Mouse (Mus musculus): ENCODE results near the gene Il1r1. TPM values are rescaled to one million over a fixed set of nuclear protein-coding genes. Genes with fewer than 3 reads are reported as not detected.

Gene Il1r1
- polyA plus RNA-seq, 1 experiment: 4.0 TPM

DNA sequence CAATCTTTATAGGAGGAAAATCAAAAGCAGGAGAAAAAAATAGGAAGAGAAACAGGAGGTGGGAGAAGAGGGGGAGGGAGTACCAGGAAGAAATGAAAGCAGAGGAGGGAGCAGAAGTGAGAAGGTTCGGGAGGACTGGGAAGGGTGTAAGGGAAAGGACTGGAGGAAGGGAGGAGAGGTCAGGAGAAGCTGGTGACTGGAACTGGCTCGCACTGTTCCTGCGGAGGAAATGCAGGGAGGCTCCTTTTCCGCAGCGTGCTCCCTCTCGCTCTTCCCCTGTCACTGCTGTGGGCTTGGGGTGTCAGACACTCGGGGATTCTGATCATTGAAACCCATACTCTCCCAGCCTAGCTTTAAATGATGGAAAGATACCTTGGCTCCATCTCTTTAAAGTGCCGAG is 2.2 kb upstream of the Il1r1 start:
- TF ChIP-seq CTCF (IDR thresholded peaks at IDR 0.05; ENCODE audit: control insufficient read depth, insufficient read depth, low read length): no peak
- TF ChIP-seq POLR2A (IDR thresholded peaks at IDR 0.05; ENCODE audit: borderline replicate concordance, control insufficient read depth, low read depth, low read length): no peak
- Histone ChIP-seq H3K27ac (ENCODE audit: control insufficient read depth, insufficient read depth, low read depth, low read length, poor library complexity) (no peak overlapping the region), H3K4me1 (ENCODE audit: control insufficient read depth, insufficient read depth, low read length) (no peaks in the 10 kb centered on the region), H3K4me3 (replicated peaks; ENCODE audit: control insufficient read depth, low read depth, low read length) (no peak overlapping the region)
- WGBS: 88% methylated on average over 8 of the region's 8 CpGs

DNA sequence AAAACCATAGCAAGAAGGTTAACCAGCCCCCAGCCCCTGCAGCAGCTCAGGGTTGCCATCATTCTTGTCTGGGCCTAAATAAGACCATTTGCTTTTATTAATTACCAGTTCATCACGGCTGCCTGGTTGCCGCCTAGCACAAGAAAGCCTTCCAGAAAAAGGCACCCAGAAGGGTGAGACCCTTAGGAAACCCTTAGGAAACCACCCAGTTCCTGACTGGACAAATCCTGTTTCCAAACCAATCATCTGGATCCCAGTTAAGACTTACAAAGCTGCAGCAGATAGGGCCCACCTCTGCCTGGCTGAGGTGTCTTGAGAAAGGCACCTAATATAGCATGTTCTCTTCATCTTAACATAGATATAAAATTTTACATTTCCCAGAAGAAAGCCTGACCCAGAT is 1.3 kb upstream of the Il1r1 start:
- Histone ChIP-seq H3K27ac (ENCODE audit: control insufficient read depth, insufficient read depth, low read depth, low read length, poor library complexity) (no peak overlapping the region), H3K4me1 (ENCODE audit: control insufficient read depth, insufficient read depth, low read length) (peaks cover 1% of the 10 kb centered on the region; the same call in 1 of the 2 replicates), H3K4me3 (replicated peaks; ENCODE audit: control insufficient read depth, low read depth, low read length) (no peak overlapping the region)
- TF ChIP-seq CTCF (IDR thresholded peaks at IDR 0.05; ENCODE audit: control insufficient read depth, insufficient read depth, low read length) (no peak), POLR2A (IDR thresholded peaks at IDR 0.05; ENCODE audit: borderline replicate concordance, control insufficient read depth, low read depth, low read length) (no peak)
- WGBS: 94% methylated on average over 2 of the region's 2 CpGs

DNA sequence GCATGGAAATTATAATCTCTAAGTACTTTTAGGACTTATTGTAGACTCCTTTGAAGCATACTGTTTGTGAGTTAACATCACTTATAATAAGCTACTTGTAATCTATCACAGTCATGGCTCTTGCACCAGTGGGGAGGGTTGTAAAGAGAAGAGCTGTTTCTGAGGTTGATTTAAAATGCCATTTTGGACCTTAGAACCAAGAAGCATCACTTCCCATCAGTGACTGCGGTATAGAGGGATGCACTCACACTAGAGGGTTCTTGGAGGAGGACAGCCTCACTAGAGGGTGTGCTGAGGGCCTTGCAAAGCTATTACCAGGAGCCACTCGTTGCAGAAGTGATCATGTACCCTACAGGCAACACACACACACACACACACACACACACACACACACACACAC is 700 bp downstream of the Il1r1 start:
- 54% methylated on average over 2 of the region's 2 CpGs for WGBS
- Histone ChIP-seq H3K4me3 (replicated peaks; ENCODE audit: control insufficient read depth, low read depth, low read length) (no peak overlapping the region), H3K4me1 (ENCODE audit: control insufficient read depth, insufficient read depth, low read length) (peaks cover 2% of the 10 kb centered on the region; the same call in 1 of the 2 replicates), H3K27ac (ENCODE audit: control insufficient read depth, insufficient read depth, low read depth, low read length, poor library complexity) (no peak overlapping the region)
- TF ChIP-seq POLR2A (IDR thresholded peaks at IDR 0.05; ENCODE audit: borderline replicate concordance, control insufficient read depth, low read depth, low read length) (no peak), CTCF (IDR thresholded peaks at IDR 0.05; ENCODE audit: control insufficient read depth, insufficient read depth, low read length) (no peak)

DNA sequence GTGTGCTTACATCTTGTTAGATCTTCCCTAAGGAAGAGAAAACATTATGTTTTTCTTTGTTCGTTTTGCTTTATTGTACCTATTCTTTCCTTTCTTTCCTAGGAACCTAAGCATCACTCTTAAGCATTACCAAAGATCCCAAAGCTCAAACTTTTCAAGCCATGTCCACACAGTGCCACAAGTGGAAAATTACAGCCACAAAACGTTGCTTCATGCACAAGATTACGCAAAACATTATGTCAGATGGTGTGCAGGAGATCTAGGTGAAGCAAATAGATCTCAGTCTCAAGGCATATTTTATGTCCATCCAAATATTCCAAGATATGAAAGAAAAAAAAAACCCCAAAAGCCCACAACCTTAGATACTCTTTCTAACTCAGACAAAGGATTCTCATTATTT is 4.2 kb downstream of the Il1r1 start:
- Histone ChIP-seq H3K4me3 (replicated peaks; ENCODE audit: control insufficient read depth, low read depth, low read length) (no peak overlapping the region), H3K4me1 (ENCODE audit: control insufficient read depth, insufficient read depth, low read length) (peaks cover 2% of the 10 kb centered on the region; the same call in 1 of the 2 replicates), H3K27ac (ENCODE audit: control insufficient read depth, insufficient read depth, low read depth, low read length, poor library complexity) (no peak overlapping the region)
- TF ChIP-seq CTCF (IDR thresholded peaks at IDR 0.05; ENCODE audit: control insufficient read depth, insufficient read depth, low read length) (no peak), POLR2A (IDR thresholded peaks at IDR 0.05; ENCODE audit: borderline replicate concordance, control insufficient read depth, low read depth, low read length) (no peak)
- 49% methylated on average over 3 of the region's 3 CpGs for WGBS

DNA sequence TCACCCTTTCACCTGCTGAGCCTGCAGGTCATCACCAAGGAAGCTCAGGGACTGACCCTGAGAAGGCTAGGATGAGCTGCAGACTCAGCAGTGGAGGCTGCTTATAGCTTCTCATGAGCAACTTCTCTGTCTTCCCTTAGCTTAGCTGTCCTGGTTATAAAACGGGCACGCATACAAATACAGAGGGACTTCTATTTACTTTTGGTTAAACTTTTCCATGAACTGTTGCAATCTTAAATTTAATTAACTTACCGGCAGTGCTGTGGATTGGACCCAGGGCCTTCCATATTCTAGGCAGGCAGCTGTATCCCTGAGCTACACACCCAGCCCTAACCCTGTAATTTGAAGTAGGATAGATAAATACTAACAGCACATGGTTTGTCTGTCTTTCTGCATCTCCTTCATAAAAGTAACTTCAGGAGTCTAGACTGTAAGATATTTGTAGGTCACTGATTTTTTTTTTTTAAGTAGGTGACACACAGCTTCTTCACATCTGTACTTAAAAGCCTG is 4.9 kb downstream of the Il1r1 start:
- 85% methylated on average over 3 of the region's 3 CpGs for WGBS
- Histone ChIP-seq H3K4me1 (ENCODE audit: control insufficient read depth, insufficient read depth, low read length) (peaks cover 2% of the 10 kb centered on the region; the same call in 1 of the 2 replicates), H3K4me3 (replicated peaks; ENCODE audit: control insufficient read depth, low read depth, low read length) (no peak overlapping the region), H3K27ac (ENCODE audit: control insufficient read depth, insufficient read depth, low read depth, low read length, poor library complexity) (no peak overlapping the region)
- TF ChIP-seq CTCF (IDR thresholded peaks at IDR 0.05; ENCODE audit: control insufficient read depth, insufficient read depth, low read length) (no peak), POLR2A (IDR thresholded peaks at IDR 0.05; ENCODE audit: borderline replicate concordance, control insufficient read depth, low read depth, low read length) (no peak)

DNA sequence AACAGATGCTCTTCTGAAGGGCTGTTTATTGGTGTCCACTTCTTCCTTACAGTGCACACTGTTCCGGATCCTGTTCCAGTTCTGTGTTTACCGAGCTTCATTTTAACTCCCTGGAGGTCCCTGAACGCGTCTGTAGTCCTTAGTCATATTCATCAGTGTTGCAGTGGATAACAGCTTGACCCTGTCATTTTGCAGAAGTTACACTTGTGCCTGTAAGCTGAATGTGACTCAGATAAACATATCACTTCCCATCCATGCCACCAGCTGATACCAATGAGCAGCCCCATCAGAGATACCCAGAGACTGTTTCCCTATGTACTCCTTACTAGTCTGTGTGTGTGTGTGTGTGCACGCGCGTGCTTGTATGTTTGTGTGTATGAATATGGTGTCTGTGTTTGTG is 5.5 kb downstream of the Il1r1 start:
- Histone ChIP-seq H3K4me1 (ENCODE audit: control insufficient read depth, insufficient read depth, low read length) (peaks cover 2% of the 10 kb centered on the region; the same call in 1 of the 2 replicates), H3K4me3 (replicated peaks; ENCODE audit: control insufficient read depth, low read depth, low read length) (no peak overlapping the region), H3K27ac (ENCODE audit: control insufficient read depth, insufficient read depth, low read depth, low read length, poor library complexity) (peak overlapping the region; percentile 19; the same call in 1 of the 2 replicates)
- WGBS: 23% methylated on average over 7 of the region's 7 CpGs
- no peak for TF ChIP-seq POLR2A (IDR thresholded peaks at IDR 0.05; ENCODE audit: borderline replicate concordance, control insufficient read depth, low read depth, low read length)
- TF ChIP-seq CTCF (IDR thresholded peaks at IDR 0.05; ENCODE audit: control insufficient read depth, insufficient read depth, low read length): no peak

DNA sequence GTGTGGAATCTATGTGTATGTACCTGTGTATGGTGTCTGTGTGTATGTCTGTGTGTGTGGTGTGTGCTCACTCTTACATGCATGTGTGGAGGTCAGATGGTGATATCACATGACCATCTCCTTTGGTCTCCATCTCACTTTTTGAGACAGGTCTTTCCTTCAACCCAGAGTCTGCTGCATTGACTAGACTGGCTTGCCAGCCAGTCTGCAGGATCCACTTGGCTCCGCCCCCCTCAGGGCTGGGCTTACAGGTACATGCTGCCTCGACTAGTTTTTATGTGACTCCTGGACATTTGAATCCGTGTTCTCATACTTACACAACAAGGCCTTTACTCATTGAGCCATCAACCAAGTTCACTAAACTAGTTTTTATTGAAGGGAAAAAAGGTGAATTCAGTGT is 6.2 kb downstream of the Il1r1 start:
- peaks cover 2% of the 10 kb centered on the region; the same call in 1 of the 2 replicates for H3K4me1 ChIP-seq (ENCODE audit: control insufficient read depth, insufficient read depth, low read length)
- WGBS: 79% methylated on average over 3 of the region's 3 CpGs
- no peak overlapping the region for H3K4me3 ChIP-seq (replicated peaks; ENCODE audit: control insufficient read depth, low read depth, low read length)
- no peak for TF ChIP-seq CTCF (IDR thresholded peaks at IDR 0.05; ENCODE audit: control insufficient read depth, insufficient read depth, low read length)
- no peak for TF ChIP-seq POLR2A (IDR thresholded peaks at IDR 0.05; ENCODE audit: borderline replicate concordance, control insufficient read depth, low read depth, low read length)
- H3K27ac ChIP-seq (ENCODE audit: control insufficient read depth, insufficient read depth, low read depth, low read length, poor library complexity): peak overlapping the region; percentile 4; the same call in 1 of the 2 replicates

DNA sequence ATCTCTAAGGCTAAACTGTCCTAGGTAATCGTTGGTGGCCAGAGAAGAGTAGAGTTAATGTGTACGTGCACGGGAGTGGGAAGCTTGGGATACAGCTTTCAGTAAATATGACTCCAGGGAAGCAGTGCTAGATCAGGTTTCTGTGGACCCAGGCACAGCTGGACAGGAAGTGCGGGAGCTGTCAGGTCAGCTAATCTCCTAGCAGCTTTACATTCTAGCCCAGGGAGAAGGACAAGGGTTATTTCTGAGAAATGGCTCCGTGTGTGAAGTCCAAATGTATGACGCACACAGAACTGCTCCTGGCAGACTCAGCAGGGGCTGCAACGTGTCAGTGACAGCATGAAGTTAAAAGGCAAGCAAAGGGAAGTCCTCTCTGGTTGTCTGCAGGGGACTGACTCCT is 8.3 kb downstream of the Il1r1 start:
- H3K27ac ChIP-seq (ENCODE audit: control insufficient read depth, insufficient read depth, low read depth, low read length, poor library complexity): no peak overlapping the region
- TF ChIP-seq POLR2A (IDR thresholded peaks at IDR 0.05; ENCODE audit: borderline replicate concordance, control insufficient read depth, low read depth, low read length) (no peak), CTCF (IDR thresholded peaks at IDR 0.05; ENCODE audit: control insufficient read depth, insufficient read depth, low read length) (no peak)
- peaks cover 2% of the 10 kb centered on the region; the same call in 1 of the 2 replicates for H3K4me1 ChIP-seq (ENCODE audit: control insufficient read depth, insufficient read depth, low read length)
- H3K4me3 ChIP-seq (replicated peaks; ENCODE audit: control insufficient read depth, low read depth, low read length): no peak overlapping the region
- WGBS: 80% methylated on average over 7 of the region's 7 CpGs

DNA sequence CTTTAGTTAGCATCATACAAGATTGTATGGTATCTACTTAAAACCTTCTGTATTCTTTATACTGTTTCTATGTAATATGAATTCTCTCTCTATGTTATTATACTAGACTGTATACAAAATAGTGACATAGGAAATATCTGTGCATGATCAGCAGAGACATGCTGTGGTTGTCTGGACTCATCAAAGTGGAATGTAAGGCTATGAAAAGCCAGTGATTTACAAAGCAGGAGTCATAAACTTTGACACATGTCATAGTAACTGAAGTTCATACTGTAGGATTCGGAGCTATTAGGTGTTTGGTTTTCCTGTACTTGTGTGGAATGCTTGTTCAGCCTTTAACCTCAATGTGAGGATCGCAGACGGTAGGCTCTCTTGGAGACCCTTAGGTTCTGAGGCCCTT is 8.7 kb downstream of the Il1r1 start:
- peaks cover 1% of the 10 kb centered on the region; the same call in 1 of the 2 replicates for H3K4me1 ChIP-seq (ENCODE audit: control insufficient read depth, insufficient read depth, low read length)

More for the DNA sequence above, 8.7 kb downstream of the Il1r1 start:
- no peak overlapping the region for H3K4me3 ChIP-seq (replicated peaks; ENCODE audit: control insufficient read depth, low read depth, low read length)
- TF ChIP-seq POLR2A (IDR thresholded peaks at IDR 0.05; ENCODE audit: borderline replicate concordance, control insufficient read depth, low read depth, low read length) (no peak), CTCF (IDR thresholded peaks at IDR 0.05; ENCODE audit: control insufficient read depth, insufficient read depth, low read length) (no peak)
- 88% methylated on average over 3 of the region's 3 CpGs for WGBS
- H3K27ac ChIP-seq (ENCODE audit: control insufficient read depth, insufficient read depth, low read depth, low read length, poor library complexity): no peak overlapping the region
